Mouse (Mus musculus) olfactory bulb, adult 2 months (tissue): ENCODE measurements at regions not wholly inside any gene's neighbourhood (a gene's known extent, or its start where the extent isn't known, plus 50 kb on each side); places are given as distances from the start of the nearest gene placed in this dataset.

Source experiments
- CTCF ChIP-seq: fragments of 200-500 bp; IDR thresholded peaks from 2 replicates; pipeline ENCODE4 v1.5.1; 2012; ENCODE audit warnings: low read depth, mild to moderate bottlenecking, low read length, moderate library complexity; ENCODE audit not compliant: insufficient read depth
- POLR2A ChIP-seq: fragments of 200-500 bp; IDR thresholded peaks from 2 replicates; pipeline ENCODE4 v1.6.1; 2012; ENCODE audit warnings: mild to moderate bottlenecking, low read depth, low read length, moderate library complexity; ENCODE audit not compliant: insufficient read depth

DNA sequence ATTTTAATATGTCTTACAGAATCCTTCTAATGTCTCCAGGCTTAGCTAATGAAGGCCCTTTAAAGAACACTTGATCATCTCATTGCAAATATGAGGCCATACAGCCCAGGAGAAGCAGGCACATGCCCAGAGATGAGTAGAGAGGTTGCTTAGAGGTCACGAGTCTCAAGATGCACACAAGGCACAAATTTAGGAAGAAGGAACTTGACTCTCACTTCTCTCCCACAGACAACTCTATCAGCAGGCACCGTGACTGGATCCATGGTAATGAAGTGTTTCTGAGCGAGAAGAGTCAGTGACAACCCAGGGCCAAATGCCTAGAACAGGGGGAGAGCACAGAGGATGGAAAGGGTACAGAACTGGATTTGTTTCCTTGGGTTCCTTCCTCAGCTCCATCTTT, 392.7 kb upstream of the Klf4 start:
- TF ChIP-seq CTCF (no peak), POLR2A (no peak)
